Mouse (Mus musculus): ENCODE measurements around the gene Cdh13.

- TF ChIP-seq TAL1 (IDR thresholded peaks at IDR 0.05; ENCODE audit: low read length): no peak
- TF ChIP-seq GATA1 (IDR thresholded peaks at IDR 0.05; ENCODE audit: low read length): no peak
These were observed 1068.1 kb downstream of the Cdh13 start for GRCm38 (mm10) chr8:119351647-119352046.

All from erythroblast, embryonic 14.5 days (primary cell).